Mouse (Mus musculus): Measurements from ENCODE around the gene Olfr974. TPM values are rescaled to one million over a fixed set of nuclear protein-coding genes. Genes with fewer than 3 reads are reported as not detected.
"Not testable (repeated sequence)": the region's sequence is repeated elsewhere in the genome, so short reads cannot be mapped to it uniquely, and the experiment has no call there.

Olfr974 gene
- polyA plus RNA-seq (2015; fragmentation: Nextera tagmentation; extraction: Ambion mirVana) = not detected in 2 replicates

GRCm38 (mm10) chr9:39937201-39937600, at the start of gene Olfr974:
Gene Olfr974 (plus strand): TSS chr9:39937501.
- ATAC-seq = no peak
- H3K27me3 ChIP-seq (ENCODE audit: control insufficient read depth, insufficient read depth, low read depth, low read length) = no peaks in the 10 kb centered on the region
- no peaks in the 10 kb centered on the region for H3K4me1 ChIP-seq (ENCODE audit: control insufficient read depth, insufficient read depth, low read length)
- WGBS = 73% methylated on average over 1 of the region's 1 CpGs
- no peak within 1 kb of the TSS for H3K27ac ChIP-seq (ENCODE audit: low read length)
- no peak within 1 kb of the TSS for H3K4me2 ChIP-seq (ENCODE audit: low read length)
- no peak within 1 kb of the TSS for H3K9ac ChIP-seq (ENCODE audit: low read depth, low read length)
- H3K4me3 ChIP-seq (ENCODE audit: low read depth, low read length) = no peak within 1 kb of the TSS
- no peaks in the 10 kb centered on the region for H3K36me3 ChIP-seq (ENCODE audit: control insufficient read depth, insufficient read depth, low read length)
- no peaks in the 10 kb centered on the region for H3K9me3 ChIP-seq (replicated peaks; ENCODE audit: control insufficient read depth, low read length, poor library complexity, severe bottlenecking)

- Histone ChIP-seq H3K9me3 (replicated peaks; ENCODE audit: control insufficient read depth, low read length, poor library complexity, severe bottlenecking) (no peaks in the 10 kb centered on the region), H3K36me3 (ENCODE audit: control insufficient read depth, insufficient read depth, low read length) (no peaks in the 10 kb centered on the region), H3K4me1 (ENCODE audit: control insufficient read depth, insufficient read depth, low read length) (no peaks in the 10 kb centered on the region), H3K4me2 (ENCODE audit: low read length) (no peak overlapping the region), H3K9ac (ENCODE audit: low read depth, low read length) (no peak overlapping the region), H3K4me3 (ENCODE audit: low read depth, low read length) (no peak overlapping the region), H3K27ac (ENCODE audit: low read length) (no peak overlapping the region), H3K27me3 (ENCODE audit: control insufficient read depth, insufficient read depth, low read depth, low read length) (no peaks in the 10 kb centered on the region)
- no peak for ATAC-seq
- 83% methylated on average over 6 of the region's 6 CpGs for WGBS
Measured at GRCm38 (mm10) chr9:39905106-39905505, 32.2 kb upstream of the Olfr974 start.

GRCm38 (mm10) chr9:39907036-39907435, 30.3 kb upstream of the Olfr974 start, which contains the start of gene Olfr229:
Gene Olfr229 (plus strand): TSS chr9:39907336.
- no peaks in the 10 kb centered on the region for H3K9me3 ChIP-seq (replicated peaks; ENCODE audit: control insufficient read depth, low read length, poor library complexity, severe bottlenecking)
- no peaks in the 10 kb centered on the region for H3K36me3 ChIP-seq (ENCODE audit: control insufficient read depth, insufficient read depth, low read length)
- H3K4me2 ChIP-seq (ENCODE audit: low read length) = no peak within 1 kb of the TSS
- H3K27me3 ChIP-seq (ENCODE audit: control insufficient read depth, insufficient read depth, low read depth, low read length) = no peaks in the 10 kb centered on the region
- no peak within 1 kb of the TSS for H3K27ac ChIP-seq (ENCODE audit: low read length)
- no peak within 1 kb of the TSS for H3K9ac ChIP-seq (ENCODE audit: low read depth, low read length)
- H3K4me3 ChIP-seq (ENCODE audit: low read depth, low read length) = no peak within 1 kb of the TSS
- H3K4me1 ChIP-seq (ENCODE audit: control insufficient read depth, insufficient read depth, low read length) = no peaks in the 10 kb centered on the region
- WGBS = 75% methylated on average over 2 of the region's 2 CpGs
- no peak for ATAC-seq

- H3K4me3 ChIP-seq (ENCODE audit: low read depth, low read length) = no peak overlapping the region
- no peak overlapping the region for H3K9ac ChIP-seq (ENCODE audit: low read depth, low read length)
- H3K4me1 ChIP-seq (ENCODE audit: control insufficient read depth, insufficient read depth, low read length) = no peaks in the 10 kb centered on the region
- 91% methylated on average over 3 of the region's 3 CpGs for WGBS
- no peak overlapping the region for H3K4me2 ChIP-seq (ENCODE audit: low read length)
- ATAC-seq = no peak
- no peaks in the 10 kb centered on the region for H3K9me3 ChIP-seq (replicated peaks; ENCODE audit: control insufficient read depth, low read length, poor library complexity, severe bottlenecking)
- no peak overlapping the region for H3K27ac ChIP-seq (ENCODE audit: low read length)
- H3K36me3 ChIP-seq (ENCODE audit: control insufficient read depth, insufficient read depth, low read length) = no peaks in the 10 kb centered on the region
- no peaks in the 10 kb centered on the region for H3K27me3 ChIP-seq (ENCODE audit: control insufficient read depth, insufficient read depth, low read depth, low read length)
Measured at GRCm38 (mm10) chr9:39909939-39910338, 27.4 kb upstream of the Olfr974 start.

GRCm38 (mm10) chr9:39927975-39928836, 9.1 kb upstream of the Olfr974 start:
- not testable (repeated sequence) for H3K9ac ChIP-seq (ENCODE audit: low read depth, low read length); H3K27ac ChIP-seq (ENCODE audit: low read length); H3K9me3 ChIP-seq (replicated peaks; ENCODE audit: control insufficient read depth, low read length, poor library complexity, severe bottlenecking); H3K4me3 ChIP-seq (ENCODE audit: low read depth, low read length); H3K4me1 ChIP-seq (ENCODE audit: control insufficient read depth, insufficient read depth, low read length); H3K27me3 ChIP-seq (ENCODE audit: control insufficient read depth, insufficient read depth, low read depth, low read length); H3K4me2 ChIP-seq (ENCODE audit: low read length); H3K36me3 ChIP-seq (ENCODE audit: control insufficient read depth, insufficient read depth, low read length)
- ATAC-seq = peak; percentile 98
- no CpG with 5 or more reads among the region's 4 CpGs for WGBS

DNA sequence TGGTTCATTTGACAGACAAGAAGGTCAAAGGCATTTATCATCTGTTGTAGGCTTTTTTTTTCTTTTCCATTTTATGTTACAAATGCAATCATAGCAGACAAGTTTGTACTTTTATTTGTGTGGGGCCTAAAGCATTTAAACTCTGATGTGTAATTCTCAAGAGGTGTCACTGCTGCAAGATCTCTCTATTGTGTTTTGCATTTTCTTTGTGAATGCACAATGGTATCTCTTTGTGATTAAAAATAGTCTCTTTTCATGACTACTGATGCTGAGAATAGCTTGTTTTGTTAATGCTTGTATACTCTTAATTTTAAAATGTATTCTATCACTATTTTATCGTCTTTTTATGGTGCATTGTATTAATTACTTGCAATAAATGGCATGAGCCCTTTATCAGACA, 8.5 kb upstream of the Olfr974 start:
- H3K9me3 ChIP-seq (replicated peaks; ENCODE audit: control insufficient read depth, low read length, poor library complexity, severe bottlenecking); H3K4me3 ChIP-seq (ENCODE audit: low read depth, low read length); H3K9ac ChIP-seq (ENCODE audit: low read depth, low read length); H3K4me2 ChIP-seq (ENCODE audit: low read length); H3K27ac ChIP-seq (ENCODE audit: low read length); H3K4me1 ChIP-seq (ENCODE audit: control insufficient read depth, insufficient read depth, low read length); H3K27me3 ChIP-seq (ENCODE audit: control insufficient read depth, insufficient read depth, low read depth, low read length); H3K36me3 ChIP-seq (ENCODE audit: control insufficient read depth, insufficient read depth, low read length): not testable (repeated sequence)
- peak; percentile 44; the same call in 1 of the 2 replicates for ATAC-seq
- whole genome bisulfite sequencing = 40% methylated on average over 1 of the region's 1 CpGs

GRCm38 (mm10) chr9:39951946-39952345, 14.6 kb downstream of the Olfr974 start, which contains the start of gene Olfr975:
Gene Olfr975 (minus strand): TSS chr9:39952046.
- Histone ChIP-seq H3K27me3 (ENCODE audit: control insufficient read depth, insufficient read depth, low read depth, low read length) (no peaks in the 10 kb centered on the region), H3K9me3 (replicated peaks; ENCODE audit: control insufficient read depth, low read length, poor library complexity, severe bottlenecking) (no peaks in the 10 kb centered on the region), H3K4me3 (ENCODE audit: low read depth, low read length) (no peak within 1 kb of the TSS), H3K4me1 (ENCODE audit: control insufficient read depth, insufficient read depth, low read length) (no peaks in the 10 kb centered on the region), H3K36me3 (ENCODE audit: control insufficient read depth, insufficient read depth, low read length) (no peaks in the 10 kb centered on the region), H3K9ac (ENCODE audit: low read depth, low read length) (no peak within 1 kb of the TSS), H3K4me2 (ENCODE audit: low read length) (no peak within 1 kb of the TSS), H3K27ac (ENCODE audit: low read length) (no peak within 1 kb of the TSS)
- WGBS = 59% methylated on average over 1 of the region's 1 CpGs
- ATAC-seq = no peak

GRCm38 (mm10) chr9:39961033-39961432, 23.7 kb downstream of the Olfr974 start, which contains the start of gene Olfr976:
Gene Olfr976 (minus strand): TSS chr9:39961133.
- 88% methylated on average over 6 of the region's 9 CpGs for WGBS
- H3K4me2 ChIP-seq (ENCODE audit: low read length); ATAC-seq: not testable (repeated sequence)

GRCm38 (mm10) chr9:39976581-39977145, 39.4 kb downstream of the Olfr974 start:
- not testable (repeated sequence) for H3K4me1 ChIP-seq (ENCODE audit: control insufficient read depth, insufficient read depth, low read length); H3K27me3 ChIP-seq (ENCODE audit: control insufficient read depth, insufficient read depth, low read depth, low read length); H3K4me2 ChIP-seq (ENCODE audit: low read length); ATAC-seq; H3K9me3 ChIP-seq (replicated peaks; ENCODE audit: control insufficient read depth, low read length, poor library complexity, severe bottlenecking); H3K27ac ChIP-seq (ENCODE audit: low read length); H3K4me3 ChIP-seq (ENCODE audit: low read depth, low read length); H3K36me3 ChIP-seq (ENCODE audit: control insufficient read depth, insufficient read depth, low read length); H3K9ac ChIP-seq (ENCODE audit: low read depth, low read length)
- WGBS = 95% methylated on average over 1 of the region's 1 CpGs

More at GRCm38 (mm10) chr9:39961033-39961432, 23.7 kb downstream of the Olfr974 start, which contains the start of gene Olfr976:
- not testable (repeated sequence) for H3K27ac ChIP-seq (ENCODE audit: low read length); H3K9ac ChIP-seq (ENCODE audit: low read depth, low read length); H3K36me3 ChIP-seq (ENCODE audit: control insufficient read depth, insufficient read depth, low read length); H3K9me3 ChIP-seq (replicated peaks; ENCODE audit: control insufficient read depth, low read length, poor library complexity, severe bottlenecking); H3K27me3 ChIP-seq (ENCODE audit: control insufficient read depth, insufficient read depth, low read depth, low read length); H3K4me3 ChIP-seq (ENCODE audit: low read depth, low read length); H3K4me1 ChIP-seq (ENCODE audit: control insufficient read depth, insufficient read depth, low read length)
